ENCODE assay signal across 21 mouse cellular contexts in the genomic region with DNA sequence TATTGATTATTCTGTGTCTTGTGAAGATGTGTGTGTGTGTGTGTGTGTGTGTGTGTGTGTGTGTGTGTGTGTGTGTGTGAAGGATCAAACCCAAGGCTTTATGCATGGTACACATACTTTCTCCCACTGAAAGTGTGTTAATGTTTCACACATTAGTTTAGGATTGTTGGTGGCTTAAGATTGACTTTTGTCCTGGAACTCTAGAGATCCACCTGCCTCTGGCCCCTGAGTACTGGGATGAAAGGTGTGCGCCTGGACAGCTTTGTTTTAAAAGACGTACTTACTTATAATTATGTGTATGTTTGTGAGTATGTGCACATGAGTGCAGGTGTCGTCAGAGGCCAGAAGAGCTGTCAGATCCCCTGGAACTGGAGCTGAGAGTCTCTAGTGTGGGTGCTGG. TPM values are rescaled to one million over a fixed set of nuclear protein-coding genes. Genes with fewer than 3 reads are reported as not detected.
DNase-seq lines count a peak whose midpoint lies in the region; ATAC-seq and TF ChIP-seq lines count a peak whose summit lies in the region.
"Had no signal": no experiment of that assay in that cellular context is flagged by ENCODE, and none has a peak within 500 bp of the region (broad histone marks: within the 10 kb centered on the region; RNA-seq: fewer than 3 reads in every experiment).

No protein-coding gene starts in this region.

- no peaks in the 10 kb centered on the region for H3K9me3 ChIP-seq in kidney, embryonic 16.5 days (ENCODE audit: low read length)
- H3K9me3 ChIP-seq: G1E had no signal

- peaks cover 16% of the 10 kb centered on the region for H3K4me1 ChIP-seq in kidney, adult 2 months (ENCODE audit: control insufficient read depth, insufficient read depth, low read length)
- peaks cover 17% of the 10 kb centered on the region for H3K4me1 ChIP-seq in kidney, embryonic 16.5 days (ENCODE audit: insufficient read depth, low read length)

- TF ChIP-seq CTCF in kidney, adult 2 months (conservative IDR thresholded peaks at IDR 0.05; ENCODE audit: insufficient read depth, insufficient read length, low read depth, low read length), result no peak

- 76% methylated on average over 3 of the region's 3 CpGs for WGBS in kidney, adult 2 months
- 86% methylated on average over 3 of the region's 3 CpGs for WGBS in kidney, embryonic 16.5 days

- H3K4me3 ChIP-seq in kidney, adult 2 months (ENCODE audit: insufficient read depth, low read depth, low read length), result no peak overlapping the region
- H3K4me3 ChIP-seq in kidney, embryonic 16.5 days (ENCODE audit: low read length), result no peak overlapping the region

- ATAC-seq in kidney, embryonic 16.5 days (ENCODE audit: low FRiP score, low TSS enrichment), result no peak
- ATAC-seq: activated CD4-positive, CD25-positive, alpha-beta regulatory T cell, adult 4 months; CD4-positive, CD25-positive, alpha-beta regulatory T cell, adult 4 months; Patski had no signal

- no peak for TF ChIP-seq POLR2A in kidney, adult 2 months (IDR thresholded peaks at IDR 0.05; ENCODE audit: low read depth, low read length)

- peak; percentile 54 for DNase-seq in kidney, adult 2 months
- DNase-seq in kidney, postnatal 14 days, result no peak
- DNase-seq in kidney, adult 8-10 months, result peak; percentile 19 to 27
- no peak for DNase-seq in kidney, postnatal 25 days
- DNase-seq in kidney, adult 9 months, result peak; percentile 61
- DNase-seq: adrenal gland, adult 2 months; adrenal gland, adult 8-10 months; adrenal gland, postnatal 10 days; adrenal gland, postnatal 14 days; adrenal gland, postnatal 25 days; adrenal gland, postnatal 36 days; B cell, adult 2 months; cerebellum, adult 11 months; cerebellum, adult 11-12 months; cerebellum, adult 18-20 months had no signal

- no peak overlapping the region for H3K9ac ChIP-seq in kidney, embryonic 16.5 days (replicated peaks; ENCODE audit: low read length)

- no peaks in the 10 kb centered on the region for H3K36me3 ChIP-seq in kidney, adult 2 months (ENCODE audit: control insufficient read depth, insufficient read depth, low read length)
- H3K36me3 ChIP-seq in kidney, embryonic 16.5 days (ENCODE audit: insufficient read depth, low read length), result no peaks in the 10 kb centered on the region
- H3K36me3 ChIP-seq: G1E had no signal

- H3K27me3 ChIP-seq in kidney, adult 2 months (replicated peaks; ENCODE audit: control insufficient read depth, insufficient read depth, low read length), result no peaks in the 10 kb centered on the region
- no peaks in the 10 kb centered on the region for H3K27me3 ChIP-seq in kidney, embryonic 16.5 days (ENCODE audit: insufficient read depth, low read length)
- H3K27me3 ChIP-seq: CH12.LX, Patski had no signal

- peak overlapping the region; percentile 75 for H3K27ac ChIP-seq in kidney, adult 2 months (ENCODE audit: insufficient read depth, low read depth, low read length)
- H3K27ac ChIP-seq in kidney, embryonic 16.5 days (ENCODE audit: low read length), result no peak overlapping the region

- no peak overlapping the region for H3K4me2 ChIP-seq in kidney, embryonic 16.5 days (replicated peaks; ENCODE audit: low read depth, low read length)

RNA-seq across cellular contexts. Expression of a gene that starts 59.3 kb away (rescaled TPM):
- polyA plus RNA-seq in kidney, adult 2 months (2012; rRNA removed), result 24.8 and 26.7 TPM in 2 replicates
- 58.2 and 63.7 TPM in 2 replicates for polyA plus RNA-seq in kidney, embryonic 16.5 days (2015; fragmentation: Nextera tagmentation; extraction: Ambion mirVana)

Comparison
In these comparisons a context has a peak if more than half of its experiments do, and no peak if none do; other contexts are left out.
1. DNase-seq: peak in kidney, adult 2 months (single experiment), kidney, adult 8-10 months (2 of 2) and kidney, adult 9 months (single experiment); none in kidney, postnatal 14 days (single experiment) and kidney, postnatal 25 days (0 of 2).